Mouse (Mus musculus) heart, postnatal 25 days (tissue): ENCODE data around the gene Stat4. TPM values are rescaled to one million over a fixed set of nuclear protein-coding genes. Genes with fewer than 3 reads are reported as not detected.

Experiments
- DNase-seq: peaks from one replicate; pipeline ENCODE4 v3.0.0; 2022; ENCODE audit warnings: low spot score
- intact Hi-C: fragments of 180-260 bp; cut with DNase I; formaldehyde crosslinking; loops from one replicate; pipeline ENCODE4 v1.15.1; 2025
- total RNA-seq, 2 experiments: library from RNA; stranded (reverse); gene quantifications; 2 replicates each; pipeline ENCODE4 v1.2.3; 2021

Stat4 gene
- total RNA-seq, 2 experiments from 2014 or later: 0.22 TPM; not detected in 1

- intact Hi-C loops: loop anchor here (5.0 to 10.0 kb wide), 2 partner anchors 440 to 622 kb away; no protein-coding TSS in a partner anchor
- DNase-seq: no peak
Observed at GRCm38 (mm10) chr1:52087128-52087527, 100.2 kb downstream of the Stat4 start.

- DNase-seq: no peak
- intact Hi-C loops: loop anchor here (5.0 to 10.0 kb wide), 2 partner anchors 441 to 624 kb away; no protein-coding TSS in a partner anchor
Observed at GRCm38 (mm10) chr1:52088634-52089033, 101.7 kb downstream of the Stat4 start.

DNA sequence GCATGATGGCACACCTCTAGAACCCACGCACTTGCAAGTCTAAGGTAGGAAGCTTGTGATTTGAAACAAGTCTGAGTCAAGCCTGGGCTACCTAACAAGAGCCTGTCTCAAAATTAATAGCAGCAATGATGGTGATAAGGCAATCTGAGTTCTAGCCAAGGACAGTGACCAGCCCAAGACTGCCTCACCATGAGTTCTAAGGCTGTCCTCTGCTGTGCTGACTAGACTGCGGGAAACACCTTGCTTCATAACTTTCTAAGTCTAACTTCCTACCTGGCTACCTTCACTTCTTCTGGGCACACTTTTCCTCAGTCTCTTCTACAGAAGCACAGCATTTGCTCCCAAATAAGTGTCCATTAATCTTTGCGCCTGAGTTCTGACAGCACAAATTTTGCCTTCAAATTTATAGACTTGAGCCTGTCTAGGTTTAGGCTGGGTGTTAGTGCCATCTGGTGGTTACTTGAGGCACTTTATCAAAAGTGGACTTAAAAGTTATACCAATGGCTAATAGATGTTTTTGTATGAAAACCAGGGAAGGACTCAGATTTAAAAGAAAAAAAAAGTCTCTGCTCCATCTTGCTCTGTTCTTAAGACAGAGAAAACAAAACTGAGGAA, 111.8 kb downstream of the Stat4 start:
- intact Hi-C loops: loop anchor here (1.0 to 5.0 kb wide), 2 partner anchors 94 to 456 kb away; no protein-coding TSS in a partner anchor
- no peak for DNase-seq

DNA sequence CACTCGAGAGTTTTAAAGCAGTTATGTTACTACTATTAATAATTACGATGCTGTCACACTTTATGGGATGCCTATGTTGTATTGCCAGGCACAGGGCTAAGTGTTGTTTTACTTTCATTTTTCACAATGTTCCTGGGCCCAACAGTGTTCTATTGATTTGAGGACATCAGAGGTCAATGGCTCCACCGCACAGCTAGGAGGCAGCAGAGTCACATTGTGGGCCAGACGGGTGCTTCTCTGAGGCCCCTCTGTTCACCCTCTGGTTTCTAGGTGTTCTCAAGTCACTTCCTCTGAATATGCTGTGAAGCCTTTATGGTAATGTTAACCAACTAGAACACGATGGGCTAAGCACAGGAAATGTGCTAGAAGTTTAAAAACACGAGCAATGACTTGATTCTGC, 113.5 kb downstream of the Stat4 start:
- DNase-seq: no peak
- intact Hi-C loops: loop anchor here (10.0 kb wide), 1 partner anchor 616 kb away; no protein-coding TSS in a partner anchor

- intact Hi-C loops: loop anchor here (10.0 kb wide), 1 partner anchor 618 kb away; no protein-coding TSS in a partner anchor
- no peak for DNase-seq
Observed at GRCm38 (mm10) chr1:52102795-52103194, 115.8 kb downstream of the Stat4 start.

- no peak for DNase-seq
- intact Hi-C loops: loop anchor here (10.0 kb wide), 1 partner anchor 622 kb away; no protein-coding TSS in a partner anchor
Observed at GRCm38 (mm10) chr1:52107206-52107605, 120.3 kb downstream of the Stat4 start.

DNA sequence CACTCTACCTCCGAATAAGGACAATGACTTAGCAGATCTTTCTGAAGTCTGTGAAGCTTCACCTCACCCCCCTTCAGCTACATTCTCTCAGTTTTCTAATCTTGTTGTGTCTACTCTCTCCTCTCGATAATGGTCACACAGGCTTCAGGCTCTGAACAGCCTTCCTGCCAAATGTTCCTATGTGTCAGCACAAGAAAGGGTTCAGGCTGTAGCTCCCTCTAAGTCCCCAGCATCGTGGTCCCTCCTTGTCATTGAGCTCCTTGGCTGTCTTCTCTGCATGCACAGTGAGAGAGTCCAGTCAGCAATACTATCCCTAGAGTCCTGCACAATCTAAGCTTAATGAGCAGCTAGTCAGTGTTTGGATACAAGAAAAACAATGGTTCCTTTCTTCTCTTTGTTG, 124.3 kb downstream of the Stat4 start:
- intact Hi-C loops: no loop called here
- DNase-seq: no peak

GRCm38 (mm10) chr1:52112301-52112700, 125.4 kb downstream of the Stat4 start:
- intact Hi-C loops: no loop called here
- no peak for DNase-seq

- intact Hi-C loops: no loop called here
- DNase-seq: no peak
Observed at GRCm38 (mm10) chr1:52113067-52113665, 126.2 kb downstream of the Stat4 start.

- peak; percentile 95 for DNase-seq
- intact Hi-C loops: no loop called here
Observed at GRCm38 (mm10) chr1:52113666-52114069, 126.7 kb downstream of the Stat4 start.

GRCm38 (mm10) chr1:52116441-52116840, 129.5 kb downstream of the Stat4 start:
- intact Hi-C loops: no loop called here
- DNase-seq: no peak

DNA sequence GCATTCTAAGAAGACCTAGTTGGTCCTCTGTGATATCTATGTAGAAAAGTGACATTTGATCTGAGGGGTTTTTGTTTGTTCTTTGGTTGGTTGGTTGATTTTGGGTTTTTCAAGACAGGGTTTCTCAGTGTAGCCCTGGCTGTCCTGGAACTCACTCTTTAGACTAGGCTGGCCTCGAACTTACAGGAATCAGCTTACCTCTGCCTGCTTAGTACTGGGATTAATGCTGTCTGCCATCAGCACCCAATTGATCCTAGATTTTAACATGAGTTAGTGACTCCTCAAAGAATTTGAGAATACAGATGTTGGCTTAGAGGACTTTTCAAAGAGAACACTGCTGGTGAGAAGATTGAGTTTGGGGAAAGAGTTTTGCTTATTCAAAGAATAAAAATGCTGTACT, 130.8 kb downstream of the Stat4 start:
- no peak for DNase-seq
- intact Hi-C loops: no loop called here

DNA sequence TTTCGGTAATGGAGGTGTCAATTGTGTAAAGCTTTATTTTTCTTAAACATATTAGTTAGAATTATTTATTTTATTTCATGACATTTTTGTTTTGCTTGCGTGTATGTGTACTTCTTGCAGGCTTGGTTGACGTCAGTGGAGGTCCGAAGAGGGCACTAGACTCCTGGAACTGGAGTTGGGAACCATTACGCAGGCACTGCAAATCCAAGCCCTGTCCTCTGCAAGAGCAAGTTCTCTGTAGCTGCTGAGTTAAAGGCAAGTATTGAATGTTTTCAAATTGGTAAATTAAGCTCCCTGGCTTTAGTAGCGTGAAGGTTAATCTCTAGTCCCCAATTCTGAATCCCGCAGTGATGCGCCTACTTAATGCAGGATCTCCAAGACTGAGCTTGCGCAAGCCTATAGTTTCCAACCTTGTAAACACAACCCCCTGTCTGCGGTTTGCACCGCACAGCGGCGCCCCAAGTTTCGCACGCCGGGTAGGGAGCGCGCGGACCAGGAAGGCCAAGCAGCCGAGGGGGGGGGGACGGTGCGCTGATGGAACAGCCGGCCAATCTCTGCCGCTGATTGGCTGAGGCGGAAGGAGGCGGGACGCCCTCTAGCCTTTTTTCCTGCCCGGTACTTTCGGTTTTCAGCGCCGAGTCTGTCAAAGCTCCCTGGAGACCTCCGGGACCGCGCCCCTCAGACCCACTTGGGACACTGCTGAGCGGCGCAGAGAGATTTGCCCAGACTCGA, 132.1 kb downstream of the Stat4 start, which contains the start of gene Stat1:
Stat1 (plus strand) TSS at position 581 of the 732 bp plus-strand sequence.
- intact Hi-C loops: no loop called here
- peak; percentile 69 for DNase-seq

DNA sequence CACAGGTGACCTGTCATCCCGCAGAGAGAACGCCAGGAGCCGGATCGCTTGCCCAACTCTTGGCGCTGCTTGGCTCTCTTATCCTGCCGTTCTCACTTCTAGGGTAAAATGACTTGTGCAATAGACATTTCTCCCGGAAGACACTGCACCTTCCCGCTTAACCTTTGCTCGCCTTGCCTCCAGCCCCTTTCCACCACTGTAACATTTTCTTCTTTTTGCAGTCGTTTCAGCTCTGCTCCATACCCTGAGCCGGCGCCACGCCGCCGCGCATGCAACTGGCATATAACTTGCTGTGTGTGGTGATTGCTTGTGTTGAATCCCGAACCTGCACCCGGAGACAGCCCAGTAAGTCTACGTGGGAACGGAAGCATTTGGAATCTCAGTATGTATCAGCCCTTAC, 132.7 kb downstream of the Stat4 start:
- intact Hi-C loops: no loop called here

GRCm38 (mm10) chr1:52120191-52120590, 133.2 kb downstream of the Stat4 start:
- intact Hi-C loops: no loop called here
- no peak for DNase-seq

More for the DNA sequence above, 132.7 kb downstream of the Stat4 start:
- DNase-seq: no peak

DNA sequence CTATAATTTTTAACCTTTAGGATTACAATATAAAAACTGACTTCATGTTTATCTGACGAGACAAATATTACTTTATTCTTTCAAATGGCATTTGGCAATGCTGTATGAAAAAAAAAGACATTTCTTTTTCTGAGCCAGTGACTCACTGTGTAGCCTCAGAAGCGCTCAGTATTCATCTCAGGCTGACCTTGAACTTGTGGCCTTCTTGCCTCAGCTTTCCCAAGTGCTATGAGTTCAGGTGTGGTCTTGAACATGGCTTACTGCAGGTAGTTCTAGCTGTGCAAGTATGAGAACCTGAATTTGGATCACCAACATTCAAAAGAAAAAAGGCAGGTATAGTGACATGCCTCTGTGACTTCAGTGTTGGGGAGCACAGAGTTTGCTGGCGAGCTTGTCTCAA, 134.1 kb downstream of the Stat4 start:
- DNase-seq: no peak
- intact Hi-C loops: no loop called here

- intact Hi-C loops: no loop called here
- no peak for DNase-seq
Observed at GRCm38 (mm10) chr1:52124818-52125217, 137.9 kb downstream of the Stat4 start.

DNA sequence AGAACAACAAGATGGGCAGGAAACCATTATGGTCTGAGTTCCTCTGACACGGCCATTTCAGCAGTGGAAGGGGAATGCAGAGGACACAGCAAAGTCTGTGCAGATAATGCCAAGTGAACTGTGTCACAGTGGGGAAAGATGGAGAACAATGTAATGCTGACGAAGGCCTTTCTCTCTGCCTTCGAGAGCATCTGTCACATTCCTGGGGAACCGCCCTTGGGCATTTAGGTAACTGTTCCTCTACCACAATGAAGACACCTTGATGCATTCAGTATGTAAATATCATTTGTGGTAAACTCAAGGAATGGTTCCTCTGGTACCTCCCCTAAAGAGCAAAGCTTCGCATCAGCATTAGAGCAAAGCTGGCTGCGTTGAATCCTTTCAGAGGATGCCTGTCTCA, 140.4 kb downstream of the Stat4 start:
- intact Hi-C loops: no loop called here
- DNase-seq: no peak

- intact Hi-C loops: no loop called here
- DNase-seq: no peak
Observed at GRCm38 (mm10) chr1:52129794-52130193, 142.8 kb downstream of the Stat4 start.

DNA sequence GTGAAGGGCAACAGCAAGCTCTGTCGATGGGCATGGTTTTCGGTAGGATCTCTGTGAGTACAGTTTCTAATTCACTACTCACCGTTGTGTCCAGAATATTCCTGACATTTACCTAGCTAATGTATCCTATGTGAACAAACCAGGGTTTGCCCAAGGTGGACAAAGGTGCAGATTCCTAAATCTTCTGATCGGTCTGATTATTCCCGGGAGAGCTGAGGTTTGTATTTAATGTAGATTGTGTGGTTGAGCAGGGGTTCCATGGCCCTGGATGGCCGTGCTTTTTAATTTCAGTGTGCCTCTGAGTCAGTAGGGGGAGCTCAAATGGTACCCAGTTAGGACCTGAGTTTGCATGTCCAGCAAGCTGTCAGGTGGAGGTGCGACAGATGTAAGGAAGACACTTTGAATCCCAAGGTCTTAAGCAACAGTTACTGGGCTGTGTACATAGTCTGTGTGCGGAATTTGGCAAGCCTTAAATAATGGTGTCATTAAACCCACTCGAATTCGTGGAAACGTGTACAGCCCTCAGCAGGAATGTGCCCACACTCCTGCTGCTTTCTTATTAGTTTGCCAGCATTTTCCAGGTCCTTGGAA, 144.9 kb downstream of the Stat4 start:
- intact Hi-C loops: no loop called here
- no peak for DNase-seq
